Mouse (Mus musculus) kidney, embryonic 14.5 days (tissue): ENCODE results near the gene Arhgef10l. TPM values are rescaled to one million over a fixed set of nuclear protein-coding genes. Genes with fewer than 3 reads are reported as not detected.

Experiments used
- ATAC-seq: fragments of 200-750 bp; cut with Nextera tagmentation; 2 replicates; pipeline ENCODE4 v1.8.0; 2017; ENCODE audit warnings: moderate number of reproducible peaks, mild to moderate bottlenecking, moderate TSS enrichment, moderate library complexity; ENCODE audit not compliant: low FRiP score, low TSS enrichment
- H3K27ac ChIP-seq: fragments of 300-500 bp; sonication (generic); 2 replicates; pipeline ENCODE4 v1.5.1; 2014; ENCODE audit warnings: low read depth, mild to moderate bottlenecking, low read length, moderate library complexity, mixed read lengths
- H3K27me3 ChIP-seq: fragments of 300-500 bp; sonication (generic); 2 replicates; pipeline ENCODE4 v1.6.1; 2014; ENCODE audit warnings: mild to moderate bottlenecking, low read length; ENCODE audit not compliant: control insufficient read depth, insufficient read depth
- H3K36me3 ChIP-seq: fragments of 300-500 bp; sonication (generic); 2 replicates; pipeline ENCODE4 v1.6.1; 2014; ENCODE audit warnings: low read length, mixed read lengths; ENCODE audit not compliant: control insufficient read depth, insufficient read depth
- H3K4me1 ChIP-seq: fragments of 300-500 bp; sonication (generic); 2 replicates; pipeline ENCODE4 v1.6.1; 2014; ENCODE audit warnings: low read length, mixed read lengths; ENCODE audit not compliant: control insufficient read depth, insufficient read depth
- H3K4me2 ChIP-seq: fragments of 300-500 bp; sonication (generic); replicated peaks from 2 replicates; pipeline ENCODE4 v1.6.1; 2014; ENCODE audit warnings: low read depth, mild to moderate bottlenecking, low read length
- H3K4me3 ChIP-seq: fragments of 300-500 bp; sonication (generic); 2 replicates; pipeline ENCODE4 v1.5.1; 2014; ENCODE audit warnings: mild to moderate bottlenecking, low read length
- H3K9ac ChIP-seq: fragments of 300-500 bp; sonication (generic); 2 replicates; pipeline ENCODE4 v1.6.1; 2014; ENCODE audit warnings: low read depth, mild to moderate bottlenecking, low read length, moderate library complexity
- H3K9me3 ChIP-seq: fragments of 300-500 bp; sonication (generic); 2 replicates; pipeline ENCODE4 v1.6.1; 2016; ENCODE audit warnings: low read length; ENCODE audit not compliant: control insufficient read depth
- WGBS: fragments of 180-500 bp; shearing (Covaris S2); extraction: QIAGEN DNeasy Blood & Tissue Kit; methylation state at CpG from one replicate; pipeline ENCODE4 v1.1.7; 2014; 5-methylcytosine and 5-hydroxymethylcytosine counted together
- polyA plus RNA-seq: library from polyadenylated mRNA; unstranded; fragments of >200 nt; fragmentation: Nextera tagmentation; extraction: Ambion mirVana; gene quantifications from 2 replicates; pipeline ENCODE4 v1.2.1, GENCODE M21; 2014

Arhgef10l gene
- polyA plus RNA-seq, 1 experiment from 2014 or later = 18.2 TPM

DNA sequence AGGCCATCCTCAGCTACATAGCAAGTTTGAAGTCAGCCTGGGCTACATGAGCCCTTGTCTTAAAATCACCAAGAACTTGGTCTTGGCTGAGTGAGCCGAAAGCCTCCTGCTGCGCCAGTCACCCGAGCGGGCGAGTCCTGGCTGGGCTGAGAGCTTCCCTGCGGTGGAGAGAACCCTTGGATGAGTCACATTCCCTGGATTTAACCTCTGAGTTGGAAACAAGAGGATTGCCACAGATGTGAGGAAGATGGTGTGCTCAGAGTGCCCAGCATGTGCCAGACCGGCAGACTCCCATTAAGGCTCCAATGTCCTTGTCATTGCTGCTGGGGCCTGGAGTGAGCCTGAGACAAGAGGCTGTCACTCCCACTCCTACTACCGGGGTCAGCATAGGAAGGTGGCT is 2.0 kb upstream of the Arhgef10l start:
- 76% methylated on average over 8 of the region's 8 CpGs for WGBS
- Histone ChIP-seq H3K27me3 (no peaks in the 10 kb centered on the region), H3K4me2 (no peak overlapping the region), H3K9me3 (no peaks in the 10 kb centered on the region), H3K36me3 (no peaks in the 10 kb centered on the region), H3K27ac (no peak overlapping the region), H3K9ac (no peak overlapping the region), H3K4me1 (peaks cover 17% of the 10 kb centered on the region), H3K4me3 (no peak overlapping the region)
- ATAC-seq = no peak

DNA sequence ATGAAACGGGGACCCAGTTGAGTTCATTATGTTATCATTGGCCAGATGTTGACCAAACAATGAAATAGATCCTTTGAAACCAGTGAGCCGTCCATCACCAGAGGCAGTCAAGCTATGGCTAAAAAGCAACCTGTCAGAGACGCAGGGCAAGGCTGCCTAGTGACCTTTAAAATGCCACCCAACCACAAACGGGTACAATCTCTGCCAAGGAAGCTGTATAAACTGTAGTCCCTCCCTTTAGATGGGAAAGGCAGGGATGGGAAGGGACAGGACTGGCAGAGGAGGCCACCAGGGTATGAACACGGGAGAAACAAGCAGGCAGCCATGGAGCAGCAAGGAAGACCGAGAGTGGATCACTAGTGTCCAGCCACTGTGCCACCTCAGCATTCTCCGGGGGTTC is 759 bp downstream of the Arhgef10l start:
- Histone ChIP-seq H3K36me3 (no peaks in the 10 kb centered on the region), H3K9me3 (no peaks in the 10 kb centered on the region), H3K4me3 (no peak overlapping the region), H3K4me1 (peaks cover 32% of the 10 kb centered on the region), H3K4me2 (no peak overlapping the region), H3K27me3 (no peaks in the 10 kb centered on the region), H3K27ac (peak overlapping the region; percentile 33; the same call in 1 of the 2 replicates), H3K9ac (no peak overlapping the region)
- no peak for ATAC-seq
- 54% methylated on average over 7 of the region's 7 CpGs for WGBS

DNA sequence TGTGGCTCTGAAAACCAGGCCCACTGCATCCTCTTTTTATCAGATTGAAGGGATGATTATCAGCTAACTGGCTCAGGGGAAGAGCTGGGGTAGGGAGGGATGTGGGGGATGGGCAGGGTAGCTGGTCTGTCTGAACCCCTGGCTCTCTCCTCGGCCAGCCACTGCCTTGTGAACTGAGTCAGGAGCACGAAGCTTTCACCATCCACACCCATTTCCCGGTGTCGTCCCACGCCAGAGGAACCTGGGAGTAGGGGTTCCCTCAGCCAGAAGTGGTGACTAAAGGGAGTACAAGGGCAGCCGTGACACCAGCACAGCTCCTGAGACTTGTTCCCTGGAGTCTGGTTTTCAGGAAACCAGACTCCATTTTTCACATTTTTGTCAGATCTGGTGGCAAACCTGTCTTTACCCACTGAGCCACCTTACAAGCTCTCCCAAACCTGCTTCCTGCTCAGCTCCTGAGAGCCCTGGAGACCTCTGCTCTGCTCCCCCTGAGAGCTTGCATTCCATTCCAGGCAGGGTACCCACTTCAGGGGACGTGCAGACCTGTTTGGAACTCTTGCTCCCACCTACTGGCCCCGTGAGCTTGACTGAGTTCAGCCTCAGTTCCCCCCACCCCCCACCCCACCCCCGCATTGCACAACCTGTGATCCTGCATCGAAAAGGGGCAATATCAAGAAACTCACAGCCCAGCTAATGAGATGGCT is 2.8 kb downstream of the Arhgef10l start:
- WGBS = 31% methylated on average over 10 of the region's 10 CpGs

DNA sequence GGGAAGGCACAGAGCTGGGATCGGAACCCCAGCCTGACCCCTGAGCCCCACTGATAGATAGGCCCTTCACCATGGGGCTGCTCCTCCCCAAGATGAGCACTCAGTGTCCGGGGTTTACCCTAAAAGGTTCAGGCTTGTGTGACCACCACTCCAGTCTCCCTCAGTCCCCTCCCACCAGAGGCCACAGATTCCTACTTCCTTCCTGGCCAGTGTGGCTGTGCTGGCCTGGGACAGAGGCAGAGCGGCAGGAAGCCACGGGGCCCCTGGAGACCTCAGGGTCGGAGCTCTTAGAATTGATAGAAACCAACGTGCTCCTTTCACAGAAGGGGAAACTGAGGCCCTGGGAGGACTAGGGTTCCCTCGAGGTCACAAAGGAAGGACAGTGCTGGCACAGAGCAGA is 3.4 kb downstream of the Arhgef10l start:
- H3K27me3 ChIP-seq = no peaks in the 10 kb centered on the region
- H3K4me2 ChIP-seq = no peak overlapping the region
- no peaks in the 10 kb centered on the region for H3K9me3 ChIP-seq
- 39% methylated on average over 7 of the region's 7 CpGs for WGBS
- H3K27ac ChIP-seq = peak overlapping the region; percentile 30; the same call in 1 of the 2 replicates
- no peak for ATAC-seq
- H3K36me3 ChIP-seq = no peaks in the 10 kb centered on the region
- H3K9ac ChIP-seq = 0 out of 2 replicates have a peak overlapping the region, but pooled peaks have one; percentile 14
- no peak overlapping the region for H3K4me3 ChIP-seq
- peaks cover 43% of the 10 kb centered on the region for H3K4me1 ChIP-seq

More for the DNA sequence above, 2.8 kb downstream of the Arhgef10l start:
- H3K27ac ChIP-seq = 0 out of 2 replicates have a peak overlapping the region, but pooled peaks have one; percentile 30
- H3K27me3 ChIP-seq = no peaks in the 10 kb centered on the region
- peaks cover 37% of the 10 kb centered on the region for H3K4me1 ChIP-seq
- no peaks in the 10 kb centered on the region for H3K9me3 ChIP-seq
- H3K9ac ChIP-seq = no peak overlapping the region
- H3K4me2 ChIP-seq = no peak overlapping the region
- no peak overlapping the region for H3K4me3 ChIP-seq
- ATAC-seq = 0 out of 2 replicates have a peak, but pooled peaks have one; percentile 8
- no peaks in the 10 kb centered on the region for H3K36me3 ChIP-seq

DNA sequence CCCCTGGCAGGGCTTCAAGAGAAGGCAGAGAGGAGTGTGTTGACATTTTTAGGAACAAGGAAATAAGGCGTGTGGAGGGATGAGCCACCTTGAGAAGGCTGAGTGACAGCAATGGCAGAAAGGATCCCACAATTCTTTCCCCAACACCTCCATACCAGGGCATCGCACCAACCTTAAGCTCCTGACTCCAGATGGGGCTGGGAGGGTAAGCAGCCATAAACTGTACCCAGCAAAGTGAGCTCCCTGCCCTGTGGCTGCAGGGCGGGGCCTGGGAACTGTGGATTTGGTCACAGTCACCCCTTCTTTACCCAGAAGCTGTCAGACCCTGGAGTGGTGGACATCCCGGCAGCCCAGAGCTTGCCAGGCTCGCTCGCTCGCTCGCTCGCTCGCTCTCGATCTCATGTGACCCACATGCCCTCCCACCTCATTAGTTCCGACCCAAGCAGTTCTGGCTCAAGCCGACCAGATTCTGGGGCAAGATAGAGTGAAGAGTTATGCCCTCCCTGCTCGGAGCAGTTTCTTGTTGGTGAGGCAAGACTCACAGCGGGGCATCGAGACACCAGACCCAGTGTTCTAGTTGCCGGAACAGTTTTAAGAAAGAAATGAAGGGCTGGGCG is 4.3 kb downstream of the Arhgef10l start:
- no peaks in the 10 kb centered on the region for H3K27me3 ChIP-seq
- peak overlapping the region; percentile 30 for H3K27ac ChIP-seq
- H3K36me3 ChIP-seq = no peaks in the 10 kb centered on the region
- no peaks in the 10 kb centered on the region for H3K9me3 ChIP-seq
- peaks cover 47% of the 10 kb centered on the region for H3K4me1 ChIP-seq
- no peak overlapping the region for H3K4me2 ChIP-seq
- H3K9ac ChIP-seq = no peak overlapping the region
- WGBS = 54% methylated on average over 18 of the region's 18 CpGs
- no peak overlapping the region for H3K4me3 ChIP-seq
- ATAC-seq = no peak

DNA sequence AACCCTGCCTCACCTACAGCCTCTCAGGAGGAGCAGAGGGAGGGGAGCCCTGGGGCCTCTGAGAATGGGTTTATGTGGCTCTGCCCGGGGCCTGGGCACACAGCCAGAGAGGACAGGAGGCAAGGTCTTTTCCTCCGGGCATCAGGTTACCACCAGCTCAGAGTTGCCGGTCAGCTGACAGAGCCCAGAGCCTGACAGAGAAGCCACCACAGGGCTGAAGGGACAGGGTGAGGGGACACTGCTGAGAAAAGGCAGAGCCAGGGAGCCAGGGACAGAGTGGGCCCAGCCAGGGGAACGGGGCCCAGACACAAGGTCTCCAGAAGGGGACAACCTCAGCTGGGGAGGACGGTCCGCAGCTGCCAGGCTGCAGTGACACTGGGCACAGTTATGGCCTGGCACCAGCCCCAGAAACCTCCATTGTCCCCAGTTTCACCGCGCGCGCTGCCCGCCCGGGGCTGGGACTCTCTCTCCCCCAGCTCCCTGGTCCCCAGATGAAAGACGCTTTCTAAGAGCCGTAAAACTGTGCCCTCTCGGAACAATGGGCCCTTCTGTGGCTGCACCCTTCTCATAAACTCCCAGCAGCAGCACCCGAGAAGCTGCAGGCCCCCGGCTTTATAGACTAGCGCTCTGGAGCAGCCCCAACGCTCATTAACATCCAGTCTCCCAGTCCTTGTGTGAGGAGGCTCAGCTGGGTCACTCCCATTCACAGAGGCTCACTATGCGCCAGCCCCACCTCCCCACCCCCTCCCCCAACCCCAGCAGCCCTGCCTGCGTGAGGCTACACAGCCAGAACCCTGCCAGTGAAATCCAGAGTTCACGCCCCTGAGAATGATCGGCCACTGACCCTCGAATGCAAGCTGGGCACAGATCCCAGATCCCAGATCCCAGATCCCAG is 7.9 kb downstream of the Arhgef10l start:
- 7% methylated on average over 24 of the region's 24 CpGs for WGBS
- Histone ChIP-seq H3K27ac (peak overlapping the region; percentile 88), H3K36me3 (no peaks in the 10 kb centered on the region), H3K9ac (peak overlapping the region; percentile 52), H3K9me3 (no peaks in the 10 kb centered on the region), H3K4me1 (peaks cover 36% of the 10 kb centered on the region), H3K4me2 (peak overlapping the region; percentile 32), H3K4me3 (no peak overlapping the region), H3K27me3 (no peaks in the 10 kb centered on the region)
- peak; percentile 76 for ATAC-seq

DNA sequence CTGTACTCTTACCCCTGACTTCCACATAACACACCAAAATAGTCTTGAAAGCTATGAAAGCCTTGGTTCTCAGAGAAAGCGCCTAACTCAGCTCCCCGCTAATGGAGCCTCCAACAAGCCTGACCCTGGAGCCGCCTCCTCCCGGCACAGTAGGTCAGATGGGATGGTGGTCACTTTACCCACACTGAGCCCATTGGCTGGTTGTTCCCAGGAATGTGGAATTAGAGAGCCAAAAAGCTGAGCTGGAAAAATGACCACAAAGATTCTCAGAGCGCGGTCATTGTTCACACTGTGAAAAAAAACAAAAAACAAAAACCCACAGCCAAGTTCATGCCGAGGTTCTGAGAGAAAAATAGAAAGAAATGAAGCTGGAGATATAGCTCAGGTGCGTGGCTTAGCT is 9.3 kb downstream of the Arhgef10l start:
- H3K9ac ChIP-seq = no peak overlapping the region
- H3K4me3 ChIP-seq = no peak overlapping the region
- WGBS = 68% methylated on average over 8 of the region's 8 CpGs
- H3K9me3 ChIP-seq = no peaks in the 10 kb centered on the region
- no peaks in the 10 kb centered on the region for H3K36me3 ChIP-seq
- no peak overlapping the region for H3K4me2 ChIP-seq
- peaks cover 22% of the 10 kb centered on the region for H3K4me1 ChIP-seq
- no peaks in the 10 kb centered on the region for H3K27me3 ChIP-seq
- no peak for ATAC-seq
- H3K27ac ChIP-seq = no peak overlapping the region

DNA sequence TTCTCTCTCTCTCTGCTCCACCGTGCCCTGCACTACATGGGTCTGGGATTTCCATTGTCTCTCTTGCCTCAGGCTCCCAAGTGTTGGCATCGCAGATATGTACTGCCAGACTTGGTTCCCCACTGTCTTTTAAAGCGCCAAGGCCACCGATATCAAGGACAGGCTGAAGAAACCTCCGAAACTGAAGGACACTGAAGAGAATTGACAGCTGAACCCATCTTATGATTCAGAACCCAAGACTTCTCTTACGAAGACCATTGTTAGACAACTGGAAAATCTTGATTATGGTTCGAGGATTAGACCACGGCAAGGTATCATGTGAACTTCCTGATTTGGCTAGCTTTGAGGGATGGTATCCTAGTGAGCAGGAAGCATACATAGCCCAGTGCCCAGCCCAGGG is 11.0 kb downstream of the Arhgef10l start:
- H3K9me3 ChIP-seq = no peaks in the 10 kb centered on the region
- no peak overlapping the region for H3K27ac ChIP-seq
- H3K9ac ChIP-seq = no peak overlapping the region
- ATAC-seq = no peak
- H3K27me3 ChIP-seq = no peaks in the 10 kb centered on the region
- WGBS = 81% methylated on average over 8 of the region's 8 CpGs
- no peaks in the 10 kb centered on the region for H3K36me3 ChIP-seq
- no peak overlapping the region for H3K4me2 ChIP-seq
- H3K4me3 ChIP-seq = no peak overlapping the region
- H3K4me1 ChIP-seq = peaks cover 19% of the 10 kb centered on the region
